Mouse (Mus musculus): Measurements from ENCODE around the gene Tet3. TPM values are rescaled to one million over a fixed set of nuclear protein-coding genes. Genes with fewer than 3 reads are reported as not detected.

The Tet3 gene
- polyA plus RNA-seq, 1 experiment from 2014 or later: 35.8 TPM

GRCm38 (mm10) chr6:83341387-83341786, 117.5 kb downstream of the Tet3 start:
- Histone ChIP-seq H3K4me3 (ENCODE audit: low read depth, low read length) (no peak overlapping the region), H3K4me2 (ENCODE audit: low read depth, severe bottlenecking) (no peak overlapping the region), H3K4me1 (ENCODE audit: control insufficient read depth, insufficient read depth, low read length) (no peaks in the 10 kb centered on the region), H3K27me3 (ENCODE audit: control insufficient read depth, insufficient read depth, low read length) (no peaks in the 10 kb centered on the region), H3K36me3 (ENCODE audit: control insufficient read depth, insufficient read depth, low read length) (peaks cover under 1% of the 10 kb centered on the region; the same call in 1 of the 2 replicates), H3K27ac (replicated peaks; ENCODE audit: low read depth, low read length) (no peak overlapping the region), H3K9me3 (ENCODE audit: control insufficient read depth, low read length) (no peaks in the 10 kb centered on the region), H3K9ac (ENCODE audit: low read length) (no peak overlapping the region)
- DNase-seq (ENCODE audit: low spot score) (no peak), ATAC-seq (ENCODE audit: insufficient number of reproducible peaks, low FRiP score, low TSS enrichment, low read depth) (no peak)
- 81% methylated on average over 3 of the region's 3 CpGs for WGBS

GRCm38 (mm10) chr6:83327591-83328190, 131.2 kb downstream of the Tet3 start:
- H3K27ac ChIP-seq (replicated peaks; ENCODE audit: low read depth, low read length): no peak overlapping the region
- H3K4me3 ChIP-seq (ENCODE audit: low read depth, low read length): no peak overlapping the region
- H3K9me3 ChIP-seq (ENCODE audit: control insufficient read depth, low read length): no peaks in the 10 kb centered on the region
- H3K9ac ChIP-seq (ENCODE audit: low read length): no peak overlapping the region
- WGBS: 90% methylated on average over 3 of the region's 3 CpGs
- no peak overlapping the region for H3K4me2 ChIP-seq (ENCODE audit: low read depth, severe bottlenecking)
- no peak for ATAC-seq (ENCODE audit: insufficient number of reproducible peaks, low FRiP score, low TSS enrichment, low read depth)
- H3K36me3 ChIP-seq (ENCODE audit: control insufficient read depth, insufficient read depth, low read length): peaks cover 7% of the 10 kb centered on the region; the same call in 1 of the 2 replicates
- peaks cover 6% of the 10 kb centered on the region for H3K4me1 ChIP-seq (ENCODE audit: control insufficient read depth, insufficient read depth, low read length)
- no peaks in the 10 kb centered on the region for H3K27me3 ChIP-seq (ENCODE audit: control insufficient read depth, insufficient read depth, low read length)
- DNase-seq (ENCODE audit: low spot score): no peak

DNA sequence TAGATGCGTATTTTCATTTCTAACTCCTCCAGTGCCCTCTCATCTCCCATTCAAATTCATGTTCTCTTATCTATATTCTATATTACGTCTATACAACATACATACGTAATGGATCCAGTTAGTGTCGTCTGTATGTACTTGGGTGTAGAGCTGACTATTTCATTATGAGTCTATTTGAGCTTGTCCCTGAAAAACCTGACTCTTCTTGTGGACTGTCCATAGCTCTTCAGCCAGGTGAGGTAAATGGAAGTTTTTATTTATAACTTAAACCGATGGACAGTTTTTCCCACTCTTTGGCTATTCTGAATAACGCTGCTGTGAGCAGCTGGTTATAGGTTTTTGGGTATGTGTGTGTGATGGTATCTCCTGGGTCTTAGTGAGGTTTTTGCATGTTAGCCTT, 132.1 kb downstream of the Tet3 start:
- no peaks in the 10 kb centered on the region for H3K9me3 ChIP-seq (ENCODE audit: control insufficient read depth, low read length)
- 71% methylated on average over 6 of the region's 6 CpGs for WGBS
- H3K4me2 ChIP-seq (ENCODE audit: low read depth, severe bottlenecking): peak overlapping the region; percentile 59
- H3K4me3 ChIP-seq (ENCODE audit: low read depth, low read length): peak overlapping the region; percentile 85
- H3K9ac ChIP-seq (ENCODE audit: low read length): no peak overlapping the region
- DNase-seq (ENCODE audit: low spot score) (no peak), ATAC-seq (ENCODE audit: insufficient number of reproducible peaks, low FRiP score, low TSS enrichment, low read depth) (no peak)
- H3K4me1 ChIP-seq (ENCODE audit: control insufficient read depth, insufficient read depth, low read length): peaks cover 6% of the 10 kb centered on the region
- no peaks in the 10 kb centered on the region for H3K27me3 ChIP-seq (ENCODE audit: control insufficient read depth, insufficient read depth, low read length)
- H3K27ac ChIP-seq (replicated peaks; ENCODE audit: low read depth, low read length): no peak overlapping the region
- H3K36me3 ChIP-seq (ENCODE audit: control insufficient read depth, insufficient read depth, low read length): peaks cover 6% of the 10 kb centered on the region; the same call in 1 of the 2 replicates

- Histone ChIP-seq H3K9me3 (ENCODE audit: control insufficient read depth, low read length) (no peaks in the 10 kb centered on the region), H3K27me3 (ENCODE audit: control insufficient read depth, insufficient read depth, low read length) (no peaks in the 10 kb centered on the region), H3K36me3 (ENCODE audit: control insufficient read depth, insufficient read depth, low read length) (peaks cover 5% of the 10 kb centered on the region; the same call in 1 of the 2 replicates), H3K9ac (ENCODE audit: low read length) (peak overlapping the region; percentile 93), H3K4me3 (ENCODE audit: low read depth, low read length) (peak overlapping the region; percentile 85), H3K4me1 (ENCODE audit: control insufficient read depth, insufficient read depth, low read length) (peaks cover 6% of the 10 kb centered on the region), H3K27ac (replicated peaks; ENCODE audit: low read depth, low read length) (peak overlapping the region; percentile 83), H3K4me2 (ENCODE audit: low read depth, severe bottlenecking) (peak overlapping the region; percentile 59)
- ATAC-seq (ENCODE audit: insufficient number of reproducible peaks, low FRiP score, low TSS enrichment, low read depth) (no peak), DNase-seq (ENCODE audit: low spot score) (no peak)
- 8% methylated on average over 6 of the region's 6 CpGs for WGBS
Observed at GRCm38 (mm10) chr6:83326394-83326736, 132.5 kb downstream of the Tet3 start.

- H3K27ac ChIP-seq (replicated peaks; ENCODE audit: low read depth, low read length): peak within 1 kb of the TSS; percentile 83
- DNase-seq (ENCODE audit: low spot score) (peak; percentile 94), ATAC-seq (ENCODE audit: insufficient number of reproducible peaks, low FRiP score, low TSS enrichment, low read depth) (peak; percentile 96)
- peak within 1 kb of the TSS; percentile 93 for H3K9ac ChIP-seq (ENCODE audit: low read length)
- peaks cover 5% of the 10 kb centered on the region; the same call in 1 of the 2 replicates for H3K36me3 ChIP-seq (ENCODE audit: control insufficient read depth, insufficient read depth, low read length)
- H3K4me3 ChIP-seq (ENCODE audit: low read depth, low read length): peak within 1 kb of the TSS; percentile 85
- peaks cover 6% of the 10 kb centered on the region for H3K4me1 ChIP-seq (ENCODE audit: control insufficient read depth, insufficient read depth, low read length)
- H3K4me2 ChIP-seq (ENCODE audit: low read depth, severe bottlenecking): peak within 1 kb of the TSS; percentile 59
- under 1% methylated on average over 65 of the region's 65 CpGs for WGBS
- no peaks in the 10 kb centered on the region for H3K9me3 ChIP-seq (ENCODE audit: control insufficient read depth, low read length)
- no peaks in the 10 kb centered on the region for H3K27me3 ChIP-seq (ENCODE audit: control insufficient read depth, insufficient read depth, low read length)
Observed at GRCm38 (mm10) chr6:83325525-83326393, 133.1 kb downstream of the Tet3 start, which contains the start of the genes Mthfd2 and Mob1a. TSS of gene Mthfd2 (minus strand) at chr6:83325908. TSS of gene Mob1a (plus strand) at chr6:83326016.

DNA sequence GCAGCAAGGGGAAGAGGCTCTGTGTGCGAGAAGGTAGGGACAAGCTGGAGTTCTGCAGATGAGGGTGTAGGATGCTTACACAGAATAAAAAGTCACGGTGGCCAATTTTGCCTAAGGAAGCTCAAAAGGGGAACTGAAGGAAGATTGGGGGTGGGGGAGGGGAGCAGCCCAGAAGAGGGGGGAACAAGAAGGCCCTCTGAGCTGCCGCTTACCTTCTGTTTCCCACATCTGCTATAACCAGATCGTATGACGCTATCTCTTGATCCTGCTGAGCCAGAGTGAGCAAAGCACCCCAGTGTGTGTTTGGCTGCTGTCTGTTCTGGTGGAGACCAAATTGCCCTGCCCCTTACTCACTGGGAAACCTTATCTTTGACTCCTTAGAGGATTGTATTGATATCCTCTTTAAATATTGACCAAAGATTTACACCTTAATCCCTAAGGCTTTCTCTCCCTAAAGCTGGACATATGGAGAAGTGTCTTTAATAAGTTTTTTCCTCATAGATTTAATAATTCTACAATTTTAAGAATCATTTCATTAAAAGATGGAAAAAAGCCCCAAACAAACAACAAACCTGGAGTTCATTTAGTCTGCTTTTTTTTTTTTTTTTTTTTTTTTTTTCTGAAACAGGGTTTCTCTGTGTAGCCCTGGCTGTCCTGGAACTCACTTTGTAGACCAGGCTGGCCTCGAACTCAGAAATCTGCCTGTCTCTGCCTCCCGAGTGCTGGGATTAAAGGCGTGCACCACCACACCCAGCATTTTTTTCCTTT, 135.0 kb downstream of the Tet3 start:
- 68% methylated on average over 8 of the region's 8 CpGs for WGBS
- Histone ChIP-seq H3K27ac (replicated peaks; ENCODE audit: low read depth, low read length) (no peak overlapping the region), H3K9me3 (ENCODE audit: control insufficient read depth, low read length) (no peaks in the 10 kb centered on the region), H3K4me3 (ENCODE audit: low read depth, low read length) (no peak overlapping the region), H3K27me3 (ENCODE audit: control insufficient read depth, insufficient read depth, low read length) (no peaks in the 10 kb centered on the region), H3K9ac (ENCODE audit: low read length) (no peak overlapping the region), H3K4me1 (ENCODE audit: control insufficient read depth, insufficient read depth, low read length) (peaks cover 6% of the 10 kb centered on the region), H3K4me2 (ENCODE audit: low read depth, severe bottlenecking) (no peak overlapping the region), H3K36me3 (ENCODE audit: control insufficient read depth, insufficient read depth, low read length) (no peaks in the 10 kb centered on the region)
- no peak for DNase-seq (ENCODE audit: low spot score)
- no peak for ATAC-seq (ENCODE audit: insufficient number of reproducible peaks, low FRiP score, low TSS enrichment, low read depth)

DNA sequence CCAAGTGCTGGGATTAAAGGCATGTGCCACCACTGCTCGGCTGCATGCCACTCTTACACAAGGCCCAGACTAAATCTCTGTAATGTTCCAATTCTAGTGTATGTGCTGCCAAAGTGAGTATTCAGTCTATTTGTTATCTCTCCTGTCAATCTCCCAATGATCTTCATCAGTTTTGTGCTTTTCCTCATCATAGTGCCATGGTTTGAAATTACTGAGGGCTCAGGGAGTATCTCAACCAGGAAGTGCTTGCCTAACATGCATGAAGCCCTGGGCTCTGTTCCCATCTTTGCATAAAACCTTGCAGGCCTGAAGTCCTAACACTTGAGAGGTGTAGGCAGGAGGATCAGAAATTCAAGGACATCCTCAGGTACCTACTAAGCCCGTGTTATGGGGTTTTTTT, 136.1 kb downstream of the Tet3 start:
- Histone ChIP-seq H3K9me3 (ENCODE audit: control insufficient read depth, low read length) (no peaks in the 10 kb centered on the region), H3K4me2 (ENCODE audit: low read depth, severe bottlenecking) (no peak overlapping the region), H3K9ac (ENCODE audit: low read length) (no peak overlapping the region), H3K27me3 (ENCODE audit: control insufficient read depth, insufficient read depth, low read length) (no peaks in the 10 kb centered on the region), H3K27ac (replicated peaks; ENCODE audit: low read depth, low read length) (no peak overlapping the region), H3K4me1 (ENCODE audit: control insufficient read depth, insufficient read depth, low read length) (peaks cover 6% of the 10 kb centered on the region), H3K4me3 (ENCODE audit: low read depth, low read length) (no peak overlapping the region), H3K36me3 (ENCODE audit: control insufficient read depth, insufficient read depth, low read length) (no peaks in the 10 kb centered on the region)
- 83% methylated on average over 2 of the region's 2 CpGs for WGBS
- ATAC-seq (ENCODE audit: insufficient number of reproducible peaks, low FRiP score, low TSS enrichment, low read depth) (no peak), DNase-seq (ENCODE audit: low spot score) (no peak)

- H3K27me3 ChIP-seq (ENCODE audit: control insufficient read depth, insufficient read depth, low read length): no peaks in the 10 kb centered on the region
- H3K4me1 ChIP-seq (ENCODE audit: control insufficient read depth, insufficient read depth, low read length): peaks cover 3% of the 10 kb centered on the region
- DNase-seq (ENCODE audit: low spot score) (no peak), ATAC-seq (ENCODE audit: insufficient number of reproducible peaks, low FRiP score, low TSS enrichment, low read depth) (no peak)
- no peak overlapping the region for H3K4me3 ChIP-seq (ENCODE audit: low read depth, low read length)
- WGBS: 65% methylated on average over 1 of the region's 1 CpGs
- no peak overlapping the region for H3K27ac ChIP-seq (replicated peaks; ENCODE audit: low read depth, low read length)
- H3K4me2 ChIP-seq (ENCODE audit: low read depth, severe bottlenecking): no peak overlapping the region
- H3K36me3 ChIP-seq (ENCODE audit: control insufficient read depth, insufficient read depth, low read length): no peaks in the 10 kb centered on the region
- H3K9ac ChIP-seq (ENCODE audit: low read length): no peak overlapping the region
- H3K9me3 ChIP-seq (ENCODE audit: control insufficient read depth, low read length): no peaks in the 10 kb centered on the region
Observed at GRCm38 (mm10) chr6:83321927-83322326, 137.0 kb downstream of the Tet3 start.

Data from limb, embryonic 11.5 days (tissue).